Mouse (Mus musculus) ES-Bruce4 (cell line): ENCODE data around the gene Gm11172. TPM values are rescaled to one million over a fixed set of nuclear protein-coding genes. Genes with fewer than 3 reads are reported as not detected.

ENCODE experiments used
- H3K27ac ChIP-seq: 2 replicates; pipeline ENCODE4 v1.5.1; 2012; ENCODE audit warnings: low read length, inconsistent platforms; ENCODE audit not compliant: insufficient read depth
- H3K27me3 ChIP-seq: 2 replicates; pipeline ENCODE4 v1.6.1; 2012; ENCODE audit warnings: mild to moderate bottlenecking, low read length, inconsistent platforms; ENCODE audit not compliant: control insufficient read depth, poor library complexity, insufficient read depth, severe bottlenecking
- H3K36me3 ChIP-seq: 2 replicates; pipeline ENCODE4 v1.6.1; 2012; ENCODE audit warnings: inconsistent platforms, mild to moderate bottlenecking, low read length, moderate library complexity; ENCODE audit not compliant: control insufficient read depth, poor library complexity, insufficient read depth, severe bottlenecking
- H3K4me1 ChIP-seq: one replicate; pipeline ENCODE4 v1.8.1; 2011; ENCODE audit warnings: low read length; ENCODE audit not compliant: control insufficient read depth, insufficient read depth
- H3K4me3 ChIP-seq: 2 replicates; pipeline ENCODE4 v1.5.1; 2011; ENCODE audit warnings: low read depth, mild to moderate bottlenecking, low read length
- H3K9ac ChIP-seq: 2 replicates; pipeline ENCODE4 v1.6.1; 2012; ENCODE audit warnings: low read depth, mild to moderate bottlenecking, inconsistent platforms; ENCODE audit not compliant: poor library complexity, severe bottlenecking
- H3K9me3 ChIP-seq: replicated peaks from 2 replicates; pipeline ENCODE4 v1.6.1; 2012; ENCODE audit warnings: mild to moderate bottlenecking, low read length, inconsistent platforms; ENCODE audit not compliant: control insufficient read depth, poor library complexity, insufficient read depth, severe bottlenecking
- CTCF ChIP-seq: IDR thresholded peaks from one replicate; pipeline ENCODE4 v1.8.1; 2011; ENCODE audit warnings: low read depth, low read length
- EP300 ChIP-seq: IDR thresholded peaks from 2 replicates; pipeline ENCODE4 v1.6.1; 2011; ENCODE audit warnings: low read depth, low read length; ENCODE audit not compliant: insufficient read depth
- POLR2A ChIP-seq: IDR thresholded peaks from one replicate; pipeline ENCODE4 v1.8.1; 2011; ENCODE audit warnings: low read length; ENCODE audit not compliant: insufficient read depth
- polyA plus RNA-seq: library from polyadenylated mRNA; stranded (reverse); fragments of >200 nt; gene quantifications from 2 replicates; pipeline ENCODE4 v1.2.4, GENCODE M21; 2011; ENCODE audit warnings: low read depth; ENCODE audit not compliant: missing spikeins, insufficient read depth, insufficient read length

Gm11172 gene
- polyA plus RNA-seq, 1 experiment, result not detected

GRCm38 (mm10) chr16:10836388-10836787, 23.7 kb downstream of the Gm11172 start:
- no peaks in the 10 kb centered on the region for H3K9me3 ChIP-seq
- no peaks in the 10 kb centered on the region for H3K27me3 ChIP-seq
- H3K4me3 ChIP-seq, result no peak overlapping the region
- H3K27ac ChIP-seq, result no peak overlapping the region
- H3K9ac ChIP-seq, result no peak overlapping the region
- H3K4me1 ChIP-seq, result no peaks in the 10 kb centered on the region
- TF ChIP-seq POLR2A (no peak), EP300 (no peak), CTCF (no peak)
- H3K36me3 ChIP-seq, result no peaks in the 10 kb centered on the region

DNA sequence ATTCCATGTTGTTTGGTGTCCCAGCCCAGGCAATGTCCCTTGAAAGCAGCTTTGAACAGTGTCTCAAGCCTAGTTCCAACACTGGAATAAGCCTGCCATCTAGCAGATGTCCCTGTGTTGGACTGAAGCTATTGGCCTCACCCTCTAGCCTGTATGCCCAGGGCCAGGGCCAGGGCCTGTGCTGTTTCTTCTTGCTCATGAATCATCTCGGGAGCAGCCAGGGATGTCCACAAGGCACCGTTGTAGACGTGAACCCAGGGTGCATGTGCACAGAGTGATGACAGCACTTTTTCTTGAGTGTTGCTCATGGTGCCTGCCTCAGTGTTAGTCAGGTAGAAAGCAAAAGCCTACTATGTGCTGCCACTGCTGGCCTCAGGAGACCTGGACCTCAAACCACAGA, 24.5 kb downstream of the Gm11172 start:
- H3K36me3 ChIP-seq, result no peaks in the 10 kb centered on the region
- no peaks in the 10 kb centered on the region for H3K4me1 ChIP-seq
- H3K27ac ChIP-seq, result no peak overlapping the region
- no peaks in the 10 kb centered on the region for H3K9me3 ChIP-seq
- H3K9ac ChIP-seq, result no peak overlapping the region
- no peak overlapping the region for H3K4me3 ChIP-seq
- TF ChIP-seq POLR2A (no peak), CTCF (no peak), EP300 (no peak)
- no peaks in the 10 kb centered on the region for H3K27me3 ChIP-seq

DNA sequence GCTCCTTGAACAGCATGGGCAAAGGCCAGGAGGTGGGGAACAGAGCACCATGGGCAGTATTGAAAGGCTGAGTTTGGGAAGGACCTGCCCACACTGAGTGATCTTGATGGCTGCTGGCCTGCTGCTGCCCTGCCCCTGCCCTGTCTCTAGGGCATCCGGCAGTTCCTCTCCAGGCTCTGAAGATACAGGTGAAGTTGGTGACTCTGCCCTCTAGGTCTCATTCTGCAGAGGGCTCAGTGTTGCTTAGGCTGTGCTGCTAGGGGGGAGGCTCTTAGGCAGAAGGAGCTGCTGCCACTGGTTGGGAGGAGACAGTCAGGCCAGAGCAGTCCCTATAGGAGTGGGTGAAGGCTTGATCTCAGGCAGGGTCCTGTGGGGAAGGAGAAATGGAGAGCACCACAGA, 25.2 kb downstream of the Gm11172 start:
- H3K27ac ChIP-seq, result no peak overlapping the region
- H3K36me3 ChIP-seq, result no peaks in the 10 kb centered on the region
- no peaks in the 10 kb centered on the region for H3K9me3 ChIP-seq
- no peaks in the 10 kb centered on the region for H3K27me3 ChIP-seq
- H3K4me1 ChIP-seq, result no peaks in the 10 kb centered on the region
- no peak overlapping the region for H3K9ac ChIP-seq
- no peak for TF ChIP-seq EP300
- TF ChIP-seq POLR2A, result no peak
- no peak for TF ChIP-seq CTCF
- no peak overlapping the region for H3K4me3 ChIP-seq

- TF ChIP-seq CTCF (no peak), EP300 (no peak), POLR2A (no peak)
- Histone ChIP-seq H3K27ac (no peak overlapping the region), H3K9me3 (no peaks in the 10 kb centered on the region), H3K4me3 (no peak overlapping the region), H3K27me3 (no peaks in the 10 kb centered on the region), H3K9ac (no peak overlapping the region), H3K36me3 (no peaks in the 10 kb centered on the region), H3K4me1 (peaks cover 2% of the 10 kb centered on the region)
Measured at GRCm38 (mm10) chr16:10838487-10839245, 26.0 kb downstream of the Gm11172 start.

DNA sequence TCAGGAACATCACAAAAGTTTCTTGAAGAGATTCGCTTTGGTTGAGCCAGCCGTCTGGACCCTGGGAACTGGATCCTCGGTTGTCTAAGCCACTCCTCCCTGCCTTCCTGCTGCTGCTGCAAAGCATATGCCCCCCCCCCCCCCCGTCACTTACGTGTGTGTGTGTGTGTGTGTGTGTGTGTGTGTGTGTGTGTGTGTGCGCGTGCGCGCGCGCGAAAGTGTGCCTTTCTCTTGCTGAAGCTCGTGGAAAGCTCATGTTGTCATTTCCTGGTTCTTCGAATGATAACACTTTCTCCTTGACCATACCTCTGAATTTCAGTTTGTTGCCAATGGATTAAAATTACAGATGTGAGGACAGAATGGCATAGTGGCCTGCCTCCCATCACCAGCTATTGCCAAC, 27.3 kb downstream of the Gm11172 start:
- H3K27ac ChIP-seq, result no peak overlapping the region
- TF ChIP-seq POLR2A (no peak), CTCF (no peak), EP300 (no peak)
- no peaks in the 10 kb centered on the region for H3K27me3 ChIP-seq
- H3K4me3 ChIP-seq, result no peak overlapping the region
- peaks cover 2% of the 10 kb centered on the region for H3K4me1 ChIP-seq
- no peaks in the 10 kb centered on the region for H3K36me3 ChIP-seq
- no peak overlapping the region for H3K9ac ChIP-seq
- no peaks in the 10 kb centered on the region for H3K9me3 ChIP-seq

- TF ChIP-seq CTCF, result no peak
- TF ChIP-seq POLR2A, result no peak
- no peak for TF ChIP-seq EP300
- Histone ChIP-seq H3K9ac (no peak overlapping the region), H3K27me3 (no peaks in the 10 kb centered on the region), H3K36me3 (no peaks in the 10 kb centered on the region), H3K4me3 (no peak overlapping the region), H3K27ac (no peak overlapping the region), H3K4me1 (peaks cover 2% of the 10 kb centered on the region), H3K9me3 (no peaks in the 10 kb centered on the region)
Measured at GRCm38 (mm10) chr16:10842282-10842855, 29.7 kb downstream of the Gm11172 start.
